In genomic region chr2:84677968-84678880, GRCm38 (mm10) we compare ENCODE assay signal across 8 mouse cellular contexts. TPM values are rescaled to one million over a fixed set of nuclear protein-coding genes. Genes with fewer than 3 reads are reported as not detected.
A peak's percentile ranks its signal among the peaks of the same experiment; 100 is the strongest.
DNase-seq lines count a peak whose midpoint lies in the region; ATAC-seq lines count a peak whose summit lies in the region.

Gm28635 (minus strand) TSS chr2:84678041.
Med19 (plus strand) TSS chr2:84678402.

- peaks cover 14% of the 10 kb centered on the region; the same call in 1 of the 2 replicates for H3K4me1 ChIP-seq in forebrain, embryonic 14.5 days (ENCODE audit: control insufficient read depth, insufficient read depth, low read length)
- peaks cover 31% of the 10 kb centered on the region for H3K4me1 ChIP-seq in neural tube, embryonic 15.5 days

- peak within 1 kb of the TSS; percentile 61; the same call in 1 of the 2 replicates for H3K27ac ChIP-seq in forebrain, embryonic 14.5 days (ENCODE audit: low read depth, low read length)
- H3K27ac ChIP-seq in neural tube, embryonic 15.5 days (replicated peaks), result peak within 1 kb of the TSS; percentile 87

- H3K36me3 ChIP-seq in forebrain, embryonic 14.5 days (ENCODE audit: control insufficient read depth, insufficient read depth, low read length), result peaks cover 33% of the 10 kb centered on the region
- peaks cover 33% of the 10 kb centered on the region for H3K36me3 ChIP-seq in neural tube, embryonic 15.5 days

- WGBS in forebrain, embryonic 14.5 days, result under 1% methylated on average over 44 of the region's 44 CpGs
- WGBS in neural tube, embryonic 15.5 days, result under 1% methylated on average over 44 of the region's 44 CpGs

- no peaks in the 10 kb centered on the region for H3K9me3 ChIP-seq in forebrain, embryonic 14.5 days (replicated peaks; ENCODE audit: control insufficient read depth, low read length)
- no peaks in the 10 kb centered on the region for H3K9me3 ChIP-seq in neural tube, embryonic 15.5 days (replicated peaks)

- peak within 1 kb of the TSS; percentile 79 for H3K4me3 ChIP-seq in forebrain, embryonic 14.5 days (ENCODE audit: low read depth, low read length)
- peak within 1 kb of the TSS; percentile 77 for H3K4me3 ChIP-seq in neural tube, embryonic 15.5 days (replicated peaks)

- DNase-seq in ES-CJ7 (ENCODE audit: low read depth, low spot score), result peak; percentile 100
- DNase-seq in cerebellum, adult 11 months, result peak; percentile 91
- peak; percentile 100 for DNase-seq in forebrain, embryonic 14.5 days (ENCODE audit: low spot score)
- peak; percentile 86 to 93 for DNase-seq in heart, postnatal 14 days
- peak; percentile 97 for DNase-seq in layer of hippocampus, adult 11-12 months (ENCODE audit: low spot score)
- DNase-seq in lung, adult 18-20 months, result peak; percentile 96 to 97
- peak; percentile 98 for DNase-seq in testis, postnatal 14 days (ENCODE audit: low spot score)

- H3K27me3 ChIP-seq in forebrain, embryonic 14.5 days (replicated peaks; ENCODE audit: control insufficient read depth, insufficient read depth, low read length), result no peaks in the 10 kb centered on the region
- H3K27me3 ChIP-seq in neural tube, embryonic 15.5 days (replicated peaks), result no peaks in the 10 kb centered on the region

- peak within 1 kb of the TSS; percentile 84 for H3K9ac ChIP-seq in forebrain, embryonic 14.5 days (ENCODE audit: low read length)
- peak within 1 kb of the TSS; percentile 72 for H3K9ac ChIP-seq in neural tube, embryonic 15.5 days (replicated peaks)

- intact Hi-C loops in heart, postnatal 14 days (cut with DNase I), result loop anchor here (5.0 kb wide), 1 partner anchor 34 kb away; no protein-coding TSS in a partner anchor

- H3K4me2 ChIP-seq in forebrain, embryonic 14.5 days (ENCODE audit: low read length), result peak within 1 kb of the TSS; percentile 65
- peak within 1 kb of the TSS; percentile 76 for H3K4me2 ChIP-seq in neural tube, embryonic 15.5 days

- peak; percentile 100 for ATAC-seq in forebrain, embryonic 14.5 days
- ATAC-seq in neural tube, embryonic 15.5 days (ENCODE audit: low FRiP score), result peak; percentile 99

RNA-seq across cellular contexts. Expression of gene Gm28635, which starts in this region (rescaled TPM):
- not detected in 2 replicates for polyA plus RNA-seq in forebrain, embryonic 14.5 days (2014; fragmentation: Nextera tagmentation; extraction: Ambion mirVana)
- 10 to 100 TPM in 1 of 2 experiments, 1 to 10 TPM in 1; 4.3 to 11.7 TPM for total RNA-seq in heart, postnatal 14 days (2021)
- not detected in 2 replicates for polyA plus RNA-seq in neural tube, embryonic 15.5 days (2015; fragmentation: Nextera tagmentation; extraction: Ambion mirVana)

RNA-seq across cellular contexts. Expression of gene Med19, which starts in this region (rescaled TPM):
- 55.3 and 59.8 TPM in 2 replicates for polyA plus RNA-seq in forebrain, embryonic 14.5 days (2014; fragmentation: Nextera tagmentation; extraction: Ambion mirVana)
- 10 to 100 TPM; 13.9 to 15.0 TPM for total RNA-seq in heart, postnatal 14 days (2021)
- 52.7 and 53.0 TPM in 2 replicates for polyA plus RNA-seq in neural tube, embryonic 15.5 days (2015; fragmentation: Nextera tagmentation; extraction: Ambion mirVana)

Comparison
In these comparisons a context has a peak if more than half of its experiments do, and no peak if none do; other contexts are left out.
1. Peak in every context shown above with its lines: DNase-seq, ATAC-seq, H3K4me3 ChIP-seq and H3K27ac ChIP-seq.